Mouse (Mus musculus): ENCODE data around the gene Pea15a.

- peak; percentile 93 for TF ChIP-seq CTCF (IDR thresholded peaks at IDR 0.05; ENCODE audit: borderline replicate concordance, control insufficient read depth, extremely low read depth, insufficient read depth, low read length, poor library complexity)
- TF ChIP-seq POLR2A (IDR thresholded peaks at IDR 0.05; ENCODE audit: control insufficient read depth, extremely low read depth, insufficient read depth, low read length, poor library complexity), result no peak
These were observed 10.5 kb upstream of the Pea15a start for GRCm38 (mm10) chr1:172217148-172217547.
